Mouse (Mus musculus) gastrocnemius, postnatal 10 days (tissue): Measurements from ENCODE around the gene Tet3. TPM values are rescaled to one million over a fixed set of nuclear protein-coding genes. Genes with fewer than 3 reads are reported as not detected.

ENCODE experiments used
- DNase-seq: peaks from one replicate; pipeline ENCODE4 v3.0.0; 2021; ENCODE audit warnings: mixed read lengths
- total RNA-seq, 2 experiments: library from RNA; stranded (reverse); gene quantifications; 2 replicates each; pipeline ENCODE4 v1.2.3; 2021

The Tet3 gene
- total RNA-seq, 2 experiments from 2014 or later: 41.5 to 47.0 TPM

DNA sequence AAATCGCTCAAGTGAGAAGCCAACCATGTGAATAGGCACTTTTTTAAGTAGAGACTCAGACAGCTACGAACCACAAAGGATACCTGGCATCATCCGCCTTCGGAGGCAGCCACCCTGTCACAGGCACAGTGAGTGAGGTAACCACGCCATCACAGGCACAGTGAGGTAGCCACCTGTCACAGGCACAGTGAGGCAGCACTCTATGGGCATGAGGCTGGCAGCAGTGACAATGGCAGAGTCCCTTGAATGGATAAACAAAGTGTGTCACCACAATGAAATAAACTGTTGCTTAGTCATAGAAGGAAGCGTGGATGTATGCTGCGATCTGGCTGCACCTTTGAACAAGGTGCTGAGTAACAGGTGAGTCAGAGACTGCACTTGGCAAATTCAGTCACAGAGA, 19.7 kb upstream of the Tet3 start:
- DNase-seq: no peak

DNA sequence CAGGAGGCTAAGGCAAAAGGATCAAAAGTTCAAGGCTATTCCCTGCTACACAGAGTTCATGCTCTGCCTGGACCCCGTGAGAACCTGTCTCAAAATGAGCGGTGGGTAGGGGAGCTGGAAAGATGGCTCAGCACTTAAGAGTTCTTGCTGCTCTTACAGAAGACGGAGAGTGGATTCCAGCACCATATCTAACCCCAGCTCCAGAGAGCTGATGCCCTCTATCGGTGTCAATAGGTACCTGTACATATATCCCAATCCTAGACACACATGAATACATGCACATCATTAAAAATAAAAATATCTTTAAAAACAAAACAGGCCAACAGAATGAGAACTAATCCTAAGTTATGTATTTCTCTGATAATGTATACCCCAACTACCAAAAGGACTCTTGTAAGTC, 19.3 kb upstream of the Tet3 start:
- DNase-seq: no peak

DNA sequence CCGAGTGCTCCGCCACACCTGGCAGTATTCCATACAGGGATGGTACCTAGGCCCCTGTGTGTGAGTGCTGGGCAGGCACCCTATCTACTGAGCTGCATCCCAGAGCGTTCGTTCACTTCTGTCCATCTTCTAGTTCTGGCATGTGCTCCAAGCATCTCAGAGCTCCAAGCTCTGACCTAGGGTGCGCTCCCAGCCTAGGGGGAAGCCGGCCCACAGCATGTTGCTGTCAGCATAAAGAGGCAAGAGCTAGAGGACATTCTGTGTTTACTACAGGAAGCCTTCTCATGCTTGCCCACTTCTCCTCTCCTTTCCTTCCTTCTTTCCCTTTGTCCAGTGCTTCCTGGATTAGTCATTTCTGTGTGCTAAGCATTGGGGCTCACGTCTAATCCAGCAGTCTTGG, 16.5 kb upstream of the Tet3 start:
- no peak for DNase-seq

DNA sequence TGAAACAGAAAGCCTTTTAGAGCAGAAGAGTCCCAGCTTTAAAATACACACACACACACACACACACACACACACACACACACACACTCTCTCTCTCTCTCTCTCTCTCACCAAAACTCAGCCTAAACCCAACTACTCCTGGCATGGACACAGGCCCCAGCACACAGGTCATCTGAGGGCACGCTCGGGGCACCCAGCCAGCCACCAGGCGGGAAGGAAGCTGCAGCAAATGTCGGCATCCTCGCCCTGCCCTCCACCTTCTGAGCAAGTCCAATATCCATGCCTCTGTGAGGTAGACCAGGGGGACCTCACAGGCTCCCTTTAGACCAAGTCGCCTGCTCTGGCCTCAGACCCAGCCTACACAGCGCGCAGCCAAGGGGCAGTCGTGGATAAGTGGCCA, 14.4 kb upstream of the Tet3 start:
- peak; percentile 70 for DNase-seq

DNA sequence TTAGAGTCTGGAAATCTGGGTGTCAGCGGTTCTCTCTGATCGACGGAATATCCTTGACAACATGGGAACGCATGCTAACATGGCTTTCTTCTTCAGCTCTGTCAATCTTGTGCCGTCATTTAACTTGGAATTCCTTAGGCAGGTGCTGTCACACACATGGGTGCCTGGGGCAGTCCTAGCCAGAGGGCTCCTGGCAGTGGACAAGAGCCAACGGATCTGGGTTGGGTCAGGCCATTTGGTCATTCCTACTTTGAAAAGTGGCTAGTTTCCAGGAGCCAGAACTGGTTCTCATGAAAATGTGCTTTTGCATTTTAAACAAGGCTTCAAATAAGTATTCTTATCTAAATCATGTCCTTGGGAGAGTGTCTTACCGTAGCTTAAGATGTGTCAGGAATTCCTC, 12.9 kb upstream of the Tet3 start:
- DNase-seq: no peak

DNA sequence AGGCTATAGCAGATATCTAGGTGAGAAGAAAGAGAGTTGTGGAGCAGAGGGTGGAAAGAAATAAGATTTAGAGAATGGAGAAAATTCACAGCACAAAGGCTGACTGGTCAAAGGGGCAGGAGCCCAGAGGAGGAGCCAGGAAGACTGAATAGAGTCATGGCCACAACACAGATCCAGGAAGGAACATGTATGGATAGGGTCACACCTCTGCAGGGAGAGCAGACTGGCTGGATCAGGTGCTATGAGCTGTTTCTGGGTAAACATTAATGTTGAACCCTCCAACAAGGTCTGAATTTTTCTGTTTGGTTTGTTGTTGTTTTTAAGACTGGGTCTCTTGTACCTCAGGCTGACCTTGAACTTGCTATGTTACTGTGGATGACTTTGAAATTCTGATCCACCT, 5.1 kb upstream of the Tet3 start:
- no peak for DNase-seq

DNA sequence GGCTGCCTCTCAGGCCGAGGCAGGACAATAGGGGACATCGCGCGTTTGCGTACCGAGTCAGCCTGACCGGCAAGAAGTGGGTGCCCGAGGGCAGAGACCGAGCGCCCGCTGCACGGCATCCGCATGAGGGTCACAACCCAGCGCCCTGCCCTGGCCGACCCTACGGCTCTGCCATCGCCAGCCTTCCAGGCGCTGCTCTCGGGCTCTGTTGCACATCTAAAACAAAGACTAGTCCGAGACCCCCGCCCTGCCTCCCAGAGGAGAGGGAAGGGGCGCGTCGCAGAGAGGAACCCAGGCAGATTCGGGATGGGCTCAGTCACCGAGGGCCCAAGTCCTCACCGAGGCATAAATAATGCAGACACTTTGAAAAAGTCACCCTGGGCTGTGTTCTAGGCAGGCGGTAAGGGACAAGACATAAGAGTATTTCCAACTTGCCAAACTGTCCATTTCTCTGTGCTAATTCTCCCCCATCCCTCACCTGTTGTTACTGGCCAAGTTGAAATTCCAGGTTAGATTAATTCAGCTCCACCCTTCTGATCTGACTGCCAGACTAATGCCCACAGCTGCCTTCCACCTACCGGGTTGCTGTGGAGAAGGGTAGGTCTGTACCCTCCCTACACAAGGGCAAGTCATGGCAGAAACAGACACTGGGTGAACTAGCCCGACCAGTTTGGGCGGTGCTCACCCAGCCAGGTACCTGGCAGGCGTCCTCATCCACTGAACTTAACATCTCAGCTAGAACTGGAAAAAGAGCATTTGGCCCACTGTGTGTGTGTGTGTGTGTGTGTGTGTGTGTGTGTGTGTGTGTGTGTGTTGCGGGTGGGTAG, 1.7 kb downstream of the Tet3 start:
- no peak for DNase-seq

DNA sequence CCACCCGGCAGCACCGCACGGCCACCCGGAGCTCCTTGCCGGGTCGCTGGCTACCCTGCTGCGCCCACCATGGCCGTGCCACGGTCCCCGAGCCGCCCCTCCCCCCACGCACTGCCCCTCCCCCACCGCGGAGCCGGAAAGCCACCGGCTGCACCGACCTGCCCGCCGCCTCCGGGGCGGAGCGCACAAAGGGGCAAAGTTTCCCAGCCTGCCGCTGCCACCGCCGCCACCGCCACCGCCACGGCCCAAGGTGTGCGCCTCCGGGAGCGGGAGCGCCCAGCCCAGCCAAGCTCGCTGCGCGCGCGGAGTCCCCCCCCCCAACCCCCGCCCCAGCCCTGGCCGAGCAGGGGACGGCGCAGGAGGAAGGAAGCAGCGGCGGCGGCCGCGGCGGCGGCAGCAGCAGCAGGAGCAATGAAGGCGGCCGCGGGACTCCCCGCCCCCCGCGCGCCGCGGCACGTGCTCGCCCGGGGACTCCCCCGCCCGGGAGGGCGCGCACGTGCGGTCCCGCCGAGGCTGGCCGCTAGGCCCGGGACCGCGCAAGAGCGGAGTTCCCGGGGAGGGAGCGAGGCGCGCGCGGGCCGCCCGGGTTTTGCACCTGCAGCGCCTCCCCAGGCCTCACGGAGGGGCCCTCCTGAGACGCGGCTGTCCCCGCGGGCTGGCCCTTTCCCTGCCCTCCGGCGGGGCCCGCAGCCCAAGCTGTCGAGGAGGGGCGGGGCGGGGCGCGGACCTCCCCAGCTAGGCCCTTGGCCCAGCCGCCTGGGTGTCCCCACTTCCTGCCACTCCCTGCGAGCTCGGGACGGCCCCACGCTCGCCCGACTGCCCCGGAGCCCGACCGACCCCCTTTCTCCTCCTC, 2.5 kb downstream of the Tet3 start:
- peak; percentile 77 for DNase-seq

DNA sequence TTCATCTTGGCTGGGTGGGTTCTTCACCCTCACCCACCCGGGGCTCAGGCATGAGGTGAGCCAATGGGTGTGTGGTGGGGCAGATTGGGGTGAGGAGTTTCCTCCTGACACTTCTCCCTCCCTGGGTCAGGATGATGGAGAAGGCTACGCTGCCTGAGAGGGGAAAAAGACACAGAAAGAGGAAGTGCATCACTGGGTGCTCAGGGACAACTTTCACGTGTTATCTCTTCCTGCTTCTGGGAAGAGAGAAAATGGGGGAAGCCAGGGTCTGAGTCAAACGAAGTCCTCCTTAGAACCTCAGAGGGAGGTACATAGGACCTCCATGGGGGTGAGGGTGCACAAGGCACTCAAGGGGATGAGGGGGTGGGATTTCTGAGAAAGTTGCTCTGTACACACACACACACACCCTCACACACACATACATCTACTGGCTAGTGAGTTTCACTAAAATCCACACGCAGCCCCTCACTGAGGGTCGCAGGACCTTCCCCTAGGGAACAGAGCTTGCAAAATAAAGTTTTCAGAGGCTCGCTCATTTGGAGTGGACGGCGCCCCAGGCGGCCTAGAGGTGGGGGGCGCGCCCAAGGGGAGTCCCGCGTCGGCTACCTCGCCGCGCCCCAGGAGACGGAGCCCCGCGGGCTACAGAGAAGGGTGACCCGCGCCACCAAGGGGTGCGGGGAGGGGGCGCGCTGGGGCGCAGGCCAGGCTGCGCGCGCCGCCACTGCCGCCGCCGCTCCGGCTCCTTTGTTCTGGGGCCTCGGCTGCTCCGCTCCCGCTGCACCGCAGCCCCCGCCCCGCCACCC, 3.4 kb downstream of the Tet3 start:
- no peak for DNase-seq

DNA sequence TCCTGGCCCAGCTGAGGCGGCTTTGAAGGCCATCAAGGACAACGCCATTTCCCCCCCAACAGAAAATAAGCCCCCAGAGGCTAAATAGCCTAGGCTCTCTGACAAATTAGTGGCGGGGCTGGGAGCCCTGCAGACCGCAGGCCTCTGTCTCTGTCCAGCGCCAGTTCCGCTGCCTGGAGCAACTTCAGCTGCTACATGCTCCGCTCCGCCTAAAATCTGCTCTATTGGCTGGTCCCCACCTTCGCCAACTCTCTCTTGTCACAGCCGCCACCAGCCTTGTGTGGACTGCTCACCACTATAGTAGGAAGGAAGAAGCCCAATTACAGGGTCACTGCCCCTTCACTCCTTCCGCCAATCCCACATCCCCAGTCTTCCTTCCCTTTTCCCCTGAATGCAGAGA, 5.2 kb downstream of the Tet3 start:
- no peak for DNase-seq

DNA sequence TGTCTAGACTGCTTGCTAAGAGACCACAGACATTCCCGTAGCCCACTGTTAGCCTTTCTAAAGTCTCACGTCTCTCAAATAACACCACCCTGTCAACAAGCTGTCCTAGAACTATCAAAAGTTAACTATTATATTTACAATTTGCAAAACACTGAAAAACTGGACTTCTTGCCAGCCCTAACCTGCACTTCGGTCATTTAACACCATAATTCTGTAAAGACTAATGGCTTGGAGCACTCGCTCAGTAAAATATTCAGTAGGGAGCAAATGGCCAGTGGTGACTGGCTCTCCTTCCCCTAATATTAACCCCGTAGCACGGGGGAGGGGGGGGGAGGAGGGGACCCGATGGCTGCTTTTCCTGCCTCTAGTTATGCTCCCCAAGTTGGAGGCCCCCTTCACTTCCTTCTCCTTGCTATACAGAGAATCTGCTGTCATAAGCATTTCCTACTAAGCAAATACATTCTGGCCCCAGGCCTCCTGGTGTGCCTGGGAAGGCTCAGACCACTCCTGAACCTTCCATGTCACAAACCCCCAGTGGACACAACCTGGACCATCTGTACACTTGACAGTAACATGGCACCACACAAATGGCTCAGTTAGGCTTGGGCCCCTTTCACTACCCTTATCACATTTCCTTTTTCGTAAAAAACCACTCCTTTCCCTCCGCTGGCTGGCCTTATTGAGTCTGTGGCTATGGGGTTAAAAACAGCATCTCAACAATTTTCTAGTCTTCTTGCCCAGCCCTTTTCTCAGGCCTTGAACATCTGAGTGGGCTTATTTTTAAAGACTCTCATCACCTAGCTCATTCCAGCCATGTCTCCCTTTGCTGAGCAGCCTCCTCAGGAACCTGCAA, 8.2 kb downstream of the Tet3 start:
- no peak for DNase-seq

DNA sequence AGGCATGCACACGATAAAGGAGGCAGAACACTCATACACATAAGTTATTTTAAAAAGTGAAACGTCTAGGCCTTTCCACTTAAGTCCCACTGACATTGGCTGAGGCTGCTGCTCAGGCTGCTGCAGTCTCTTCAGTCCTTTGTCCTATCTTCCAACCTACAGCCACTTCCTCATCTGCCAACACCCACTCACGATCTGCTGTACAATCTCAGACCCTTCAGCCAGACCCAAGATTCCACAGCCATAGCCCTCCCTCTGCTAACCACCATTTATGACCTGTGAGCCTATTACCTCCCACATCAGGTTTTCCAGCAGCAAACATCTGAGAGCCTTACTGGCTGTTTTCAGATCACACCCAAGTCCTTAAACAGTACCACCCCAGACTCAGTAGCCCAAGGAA, 9.4 kb downstream of the Tet3 start:
- no peak for DNase-seq

DNA sequence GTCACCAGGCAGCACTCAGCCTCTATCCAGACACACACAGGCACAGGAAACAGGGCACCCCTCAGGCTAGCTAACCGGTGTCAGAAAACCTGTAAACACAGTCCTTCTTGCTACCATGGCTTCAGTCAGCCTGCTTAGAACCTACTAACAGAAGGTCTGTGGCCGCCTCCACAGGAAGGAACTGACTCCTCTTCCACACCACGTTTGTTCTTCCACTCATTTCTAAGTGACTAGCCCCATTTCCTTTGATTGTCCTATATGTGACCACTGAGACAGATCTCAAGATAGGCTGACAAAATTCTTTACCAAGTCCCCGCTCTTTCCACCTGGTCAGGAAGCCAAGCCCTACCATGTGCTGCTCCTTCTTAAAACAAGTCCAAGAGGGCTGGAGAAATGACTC, 10.0 kb downstream of the Tet3 start:
- no peak for DNase-seq

DNA sequence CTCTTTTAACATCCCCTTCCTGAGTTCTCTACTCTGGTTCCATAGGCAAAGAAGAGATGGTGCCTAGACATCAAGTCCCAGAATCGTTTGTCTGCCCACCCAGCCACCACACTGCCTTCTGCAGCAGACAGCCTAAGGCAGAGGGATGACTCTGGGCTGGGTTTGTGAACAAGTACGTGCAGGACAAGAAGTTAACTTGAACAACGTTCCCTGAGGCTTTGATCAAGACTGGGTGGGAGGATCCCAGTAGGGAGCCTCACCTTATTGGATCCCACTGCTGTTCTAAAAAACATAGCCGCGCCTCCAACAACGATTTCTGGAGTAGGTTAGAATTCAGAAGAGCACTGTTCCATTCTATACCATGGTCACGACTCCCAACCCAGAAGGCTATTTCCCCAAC, 11.9 kb downstream of the Tet3 start:
- no peak for DNase-seq

DNA sequence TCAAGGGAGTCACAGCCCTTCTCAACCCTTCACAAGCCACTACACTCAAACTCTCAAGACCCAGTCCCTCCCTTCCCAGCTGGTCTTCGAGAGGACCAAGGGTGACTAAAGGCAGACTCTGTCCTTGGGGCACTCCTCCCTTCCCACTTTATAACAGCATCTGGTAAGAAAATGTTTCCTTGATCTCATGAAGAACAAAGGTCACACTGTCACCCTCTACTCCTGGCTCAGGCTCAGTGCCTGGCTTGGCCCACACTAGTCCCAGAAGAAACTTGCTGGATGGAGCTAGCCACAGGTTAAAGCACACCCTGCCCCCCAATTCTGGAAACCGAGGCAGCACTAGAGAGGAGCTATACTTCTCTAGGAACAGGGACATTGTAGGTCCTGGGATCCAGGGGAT, 13.1 kb downstream of the Tet3 start:
- DNase-seq: no peak

DNA sequence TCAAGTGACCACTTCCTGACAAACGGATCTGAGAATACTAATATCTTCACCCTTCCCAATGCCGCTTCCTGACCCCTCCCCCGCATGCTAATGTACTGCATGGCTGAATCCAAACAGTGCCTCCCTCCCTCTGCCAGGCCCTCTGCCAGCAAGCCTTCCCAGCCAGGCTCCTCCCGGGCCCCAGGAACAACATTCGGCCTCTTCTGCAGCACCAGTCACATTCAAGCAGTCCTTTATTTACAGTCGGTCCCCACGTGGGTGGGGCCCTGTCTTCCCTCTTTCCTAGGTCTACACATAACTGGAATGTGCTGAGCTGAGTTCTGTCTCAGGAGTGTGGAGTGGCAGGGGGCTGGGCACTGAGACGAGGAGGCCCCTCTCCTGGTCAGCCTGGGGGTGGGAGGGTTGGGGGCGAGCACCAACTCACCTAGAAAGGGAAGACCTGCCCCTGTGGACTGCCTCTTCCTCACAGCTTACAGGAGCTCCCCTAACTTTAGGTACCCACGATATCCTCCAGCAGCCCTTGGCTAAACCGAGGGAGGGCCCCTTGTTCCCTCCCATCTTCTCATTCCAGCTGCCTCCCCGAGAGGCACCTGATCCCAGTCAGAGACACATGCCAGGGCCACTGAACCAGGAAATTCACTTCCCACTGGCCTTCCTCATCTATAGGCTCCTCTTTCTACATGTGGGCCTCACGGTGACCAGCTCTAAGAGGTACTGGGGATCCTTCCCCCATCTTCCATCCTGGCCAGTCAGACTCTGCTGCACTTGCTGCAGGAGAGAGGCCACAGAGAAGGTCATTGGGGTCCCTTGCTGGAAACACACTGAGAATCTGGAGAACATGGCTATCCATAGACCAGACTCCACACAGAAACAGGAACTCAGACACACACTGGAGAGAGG, 15.2 kb downstream of the Tet3 start:
- DNase-seq: peak; percentile 63

DNA sequence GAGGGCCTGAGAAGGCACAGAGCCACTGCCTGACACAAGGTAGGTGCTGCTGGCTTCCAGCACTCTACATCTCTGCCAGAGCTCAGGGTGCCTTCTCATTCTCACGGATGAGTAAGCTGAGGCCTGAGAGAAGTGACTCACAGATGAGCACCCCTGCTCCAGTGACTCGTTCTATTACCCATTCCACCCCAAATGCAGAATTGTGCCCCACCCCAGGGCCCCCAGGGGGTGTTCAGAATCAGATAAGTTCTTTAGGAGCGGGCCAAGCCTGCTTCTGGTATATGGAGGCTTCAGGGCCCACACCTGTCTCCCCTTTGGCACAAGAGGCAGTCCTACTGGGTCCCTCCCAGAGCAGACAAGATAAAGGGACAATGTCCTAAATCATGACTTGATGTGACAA, 16.2 kb downstream of the Tet3 start:
- no peak for DNase-seq

DNA sequence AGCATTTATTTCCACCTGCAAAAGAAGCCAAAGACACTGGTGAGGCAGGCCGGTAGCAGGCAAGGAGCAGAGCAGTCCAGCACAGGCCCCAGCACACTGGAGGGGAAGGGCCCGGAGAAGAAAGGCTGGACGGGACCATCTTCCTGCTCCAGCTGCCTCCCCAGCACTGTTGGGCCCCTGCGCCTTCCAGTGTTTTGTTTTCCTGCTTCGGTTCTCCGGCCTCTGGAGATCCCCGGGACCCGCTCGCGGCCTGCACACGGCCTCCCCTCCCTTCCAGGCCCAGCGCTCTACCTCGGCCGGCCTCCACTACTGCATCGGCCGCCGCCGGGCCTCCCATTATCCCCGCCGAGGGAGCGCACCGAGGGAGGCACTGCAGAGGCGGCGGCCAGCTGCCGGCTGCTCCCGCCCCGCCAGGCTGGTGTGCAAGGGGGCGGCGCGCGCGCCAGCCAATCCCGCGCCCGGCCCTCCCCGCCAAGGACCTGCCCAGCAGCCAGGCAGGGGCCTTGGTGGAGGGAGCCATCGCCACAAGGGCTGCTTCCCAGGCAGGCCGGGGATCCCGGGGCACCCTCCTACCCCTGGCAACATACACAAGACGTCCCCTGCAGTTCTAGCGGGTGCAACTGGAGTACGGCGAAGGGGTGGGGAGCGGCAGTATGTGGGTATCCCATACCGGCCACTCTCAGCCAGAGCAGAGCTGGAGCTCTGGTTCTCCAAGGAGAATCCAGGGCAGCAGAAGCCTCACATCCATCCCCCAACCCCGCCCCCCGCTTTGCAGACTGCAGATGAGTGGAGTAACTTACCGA, 17.4 kb downstream of the Tet3 start:
- DNase-seq: peak; percentile 92

DNA sequence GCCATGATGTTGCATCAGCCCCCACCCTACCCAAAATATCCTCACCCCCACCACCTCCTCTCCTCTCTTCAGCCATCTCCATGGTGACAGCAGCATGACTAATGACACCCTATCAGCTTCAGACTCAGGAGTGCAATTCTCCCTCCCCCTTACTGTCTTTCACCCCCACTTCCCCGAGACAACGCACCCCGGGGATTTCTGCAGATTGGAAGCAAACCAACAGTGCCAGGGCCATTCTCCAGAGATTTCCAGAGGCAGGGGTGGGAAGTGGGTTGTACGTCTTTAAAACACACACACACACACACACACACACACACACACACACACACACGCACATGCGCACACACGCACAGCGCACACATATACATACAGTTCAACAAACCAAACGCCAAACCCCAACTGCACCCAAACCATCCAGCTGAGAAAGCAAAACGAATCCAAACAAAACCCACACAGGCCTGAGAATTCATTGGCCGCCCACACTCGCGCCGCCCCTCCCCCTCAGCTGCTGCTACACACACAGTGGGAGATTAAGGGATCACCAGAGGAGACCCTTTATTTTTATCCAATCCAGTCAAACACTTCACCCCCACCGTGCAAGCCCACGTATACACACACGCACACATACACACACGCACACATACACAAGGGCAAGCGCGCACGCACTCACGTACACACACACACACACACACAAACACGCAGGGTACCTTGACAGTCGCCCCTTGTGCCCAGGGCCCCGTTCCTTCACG, 18.2 kb downstream of the Tet3 start:
- peak; percentile 73 for DNase-seq
